Mouse (Mus musculus) MN1 (cell line): ENCODE results near the gene Hip1.
A peak's percentile ranks its signal among the peaks of the same experiment; 100 is the strongest.

ENCODE experiments used
- DNase-seq: peaks from one replicate; pipeline ENCODE4 v3.0.0-alpha.2; 2016; ENCODE audit warnings: low spot score

The Hip1 gene

DNA sequence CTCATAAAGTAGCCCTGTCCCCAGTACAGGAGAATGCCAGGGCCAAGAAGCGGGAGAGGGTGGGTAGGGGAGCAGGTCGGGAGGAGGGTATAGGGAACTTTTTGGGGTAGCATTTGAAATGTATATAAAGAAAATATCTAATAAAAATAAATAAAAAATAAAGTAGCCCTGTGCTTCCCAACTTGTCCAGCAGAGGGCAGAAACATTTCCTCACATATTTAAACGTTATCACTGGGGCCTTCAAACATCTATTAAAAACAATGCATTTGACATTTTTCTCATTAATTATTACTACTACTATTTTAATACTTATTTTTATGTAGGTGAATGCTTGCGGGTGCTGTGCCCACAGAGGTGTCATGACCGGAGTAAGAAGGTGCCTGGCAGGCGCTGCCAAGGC lies 177.1 kb downstream of the Hip1 start:
- peak; percentile 52 for DNase-seq

DNA sequence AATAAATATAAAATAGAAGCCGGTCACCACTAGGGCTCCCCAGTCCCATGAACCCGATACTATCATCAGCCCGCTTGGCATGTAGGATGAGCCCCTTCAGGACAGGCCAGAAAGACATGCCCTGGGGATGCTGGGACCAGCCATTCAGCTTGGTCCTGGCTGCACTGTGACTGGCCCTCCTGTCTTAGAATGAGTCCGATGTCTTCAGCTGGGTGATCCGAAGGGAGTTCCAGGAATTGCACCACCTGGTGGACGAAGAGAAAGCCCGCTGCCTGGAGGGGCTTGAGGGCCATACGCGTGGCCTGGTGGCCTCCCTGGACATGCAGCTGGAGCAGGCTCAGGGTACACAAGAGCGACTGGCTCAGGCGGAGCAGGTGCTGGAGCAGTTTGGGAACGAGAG lies 181.4 kb downstream of the Hip1 start:
- DNase-seq = peak; percentile 69

DNA sequence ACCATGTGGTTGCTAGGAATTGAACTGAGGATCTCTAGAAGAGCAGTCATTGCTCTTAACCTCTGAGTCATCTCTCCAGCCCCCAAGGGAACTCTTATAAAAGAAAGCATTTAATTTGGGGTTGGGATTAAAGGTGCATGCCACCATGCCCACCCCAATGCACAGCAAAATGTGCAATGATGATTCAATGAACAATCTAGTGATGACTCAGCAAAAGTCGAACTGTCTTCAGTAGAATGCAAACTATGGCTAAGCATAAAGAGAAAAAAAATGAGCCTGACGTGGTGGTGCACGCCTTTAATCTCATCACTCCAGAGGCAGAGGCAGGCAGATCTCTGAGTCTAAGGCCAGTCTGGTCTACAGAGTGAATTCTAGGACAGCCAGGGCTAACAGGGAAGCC lies 182.3 kb downstream of the Hip1 start:
- DNase-seq = no peak

DNA sequence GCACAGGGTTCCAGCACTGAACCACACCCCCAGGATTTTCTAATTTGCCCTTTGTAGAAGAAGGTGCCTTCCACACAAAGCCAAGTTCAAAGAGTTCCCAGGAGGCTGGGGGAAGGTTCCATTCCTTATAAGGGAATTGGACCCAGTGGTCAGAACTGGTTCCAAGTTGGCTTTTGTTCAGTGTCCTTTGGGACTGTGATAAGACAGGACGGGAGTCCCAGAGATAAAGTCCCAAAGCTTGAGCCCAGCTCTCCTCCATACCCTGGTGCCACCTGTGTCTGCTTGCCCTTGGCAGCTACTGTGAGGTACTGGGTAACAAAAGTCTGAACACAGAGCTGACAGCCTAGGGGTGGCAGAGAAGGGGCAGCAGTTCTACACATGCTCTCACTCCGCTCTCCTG lies 185.1 kb downstream of the Hip1 start:
- no peak for DNase-seq

DNA sequence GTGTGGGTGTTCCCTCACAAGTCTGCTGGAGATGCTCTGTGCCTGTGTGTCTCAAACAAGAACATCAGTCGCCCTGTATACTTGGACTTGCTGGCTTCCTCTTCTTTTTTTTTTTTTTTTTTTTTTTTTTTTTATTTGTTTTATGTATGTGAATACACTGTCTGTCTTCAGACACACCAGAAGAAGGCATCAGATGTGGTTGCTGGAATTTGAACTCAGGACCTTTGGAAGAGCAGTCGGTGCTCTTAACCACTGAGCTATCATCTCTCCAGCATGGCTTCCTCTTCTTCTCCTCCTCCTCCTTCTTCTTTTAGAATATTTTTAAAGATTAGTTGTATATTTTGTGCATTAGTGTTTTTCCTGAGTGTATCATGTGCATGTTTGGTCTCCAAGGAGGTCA lies 187.4 kb downstream of the Hip1 start:
- DNase-seq = no peak
